Mouse (Mus musculus) forebrain, embryonic 13.5 days (tissue): ENCODE data around the gene Myo3b. TPM values are rescaled to one million over a fixed set of nuclear protein-coding genes. Genes with fewer than 3 reads are reported as not detected.
A peak's percentile ranks its signal among the peaks of the same experiment; 100 is the strongest.

Source experiments
- ATAC-seq: fragments of 200-750 bp; cut with Nextera tagmentation; 2 replicates; pipeline ENCODE4 v1.8.0; 2017
- H3K27ac ChIP-seq: fragments of 300-500 bp; sonication (generic); 2 replicates; pipeline ENCODE4 v1.5.1; 2015; ENCODE audit warnings: inconsistent platforms, mild to moderate bottlenecking, moderate library complexity
- H3K27me3 ChIP-seq: fragments of 300-500 bp; sonication (generic); 2 replicates; pipeline ENCODE4 v1.6.1; 2015; ENCODE audit warnings: mild to moderate bottlenecking, inconsistent platforms
- H3K36me3 ChIP-seq: fragments of 300-500 bp; sonication (generic); 2 replicates; pipeline ENCODE4 v1.6.1; 2015; ENCODE audit warnings: mild to moderate bottlenecking, inconsistent platforms; ENCODE audit not compliant: poor library complexity, severe bottlenecking
- H3K4me1 ChIP-seq: fragments of 300-500 bp; sonication (generic); 2 replicates; pipeline ENCODE4 v1.6.1; 2015; ENCODE audit warnings: inconsistent platforms
- H3K4me2 ChIP-seq: fragments of 300-500 bp; sonication (generic); 2 replicates; pipeline ENCODE4 v1.6.1; 2015; ENCODE audit warnings: inconsistent platforms, mild to moderate bottlenecking, moderate library complexity
- H3K4me3 ChIP-seq: fragments of 300-500 bp; sonication (generic); 2 replicates; pipeline ENCODE4 v1.5.1; 2015; ENCODE audit warnings: mild to moderate bottlenecking, inconsistent platforms
- H3K9ac ChIP-seq: fragments of 300-500 bp; sonication (generic); 2 replicates; pipeline ENCODE4 v1.6.1; 2015; ENCODE audit warnings: mild to moderate bottlenecking, inconsistent platforms
- H3K9me3 ChIP-seq: fragments of 300-500 bp; sonication (generic); replicated peaks from 2 replicates; pipeline ENCODE4 v1.6.1; 2016; ENCODE audit warnings: inconsistent platforms
- WGBS: fragments of 180-500 bp; shearing (Covaris S2); methylation state at CpG from one replicate; pipeline ENCODE4 v1.1.7; 2015; 5-methylcytosine and 5-hydroxymethylcytosine counted together
- polyA plus RNA-seq: library from polyadenylated mRNA; unstranded; fragments of >200 nt; fragmentation: Nextera tagmentation; extraction: Ambion mirVana; gene quantifications from 2 replicates; pipeline ENCODE4 v1.2.1, GENCODE M21; 2015

The Myo3b gene
- polyA plus RNA-seq, 1 experiment from 2014 or later, result 0.25 TPM

GRCm38 (mm10) chr2:70083444-70084020, 44.6 kb downstream of the Myo3b start:
- H3K4me3 ChIP-seq, result no peak overlapping the region
- H3K27me3 ChIP-seq, result no peaks in the 10 kb centered on the region
- H3K36me3 ChIP-seq, result no peaks in the 10 kb centered on the region
- no peak overlapping the region for H3K27ac ChIP-seq
- WGBS, result 83% methylated on average over 17 of the region's 17 CpGs
- H3K9ac ChIP-seq, result no peak overlapping the region
- no peaks in the 10 kb centered on the region for H3K9me3 ChIP-seq
- no peaks in the 10 kb centered on the region for H3K4me1 ChIP-seq
- H3K4me2 ChIP-seq, result no peak overlapping the region
- ATAC-seq, result no peak

DNA sequence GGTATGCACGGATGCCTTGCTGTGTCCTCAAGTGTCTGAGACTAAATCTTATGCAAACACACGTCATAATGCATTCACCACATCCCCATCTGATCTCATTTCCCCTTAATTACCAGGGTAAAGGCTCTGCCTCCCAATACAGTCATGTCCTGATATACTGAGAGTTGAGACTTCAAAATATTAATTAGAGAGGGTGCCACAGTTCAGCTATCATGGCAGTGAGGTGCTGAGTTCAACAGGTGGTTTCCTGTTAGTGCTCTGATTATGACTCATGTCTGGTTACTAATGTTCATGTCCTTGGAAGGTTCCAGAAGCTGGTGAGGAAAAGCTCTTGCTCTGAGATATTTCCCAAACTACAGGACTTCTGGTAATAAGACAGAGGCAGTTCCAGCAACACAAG, 52.3 kb downstream of the Myo3b start:
- H3K27ac ChIP-seq, result no peak overlapping the region
- WGBS, result 64% methylated on average over 2 of the region's 2 CpGs
- H3K9me3 ChIP-seq, result no peaks in the 10 kb centered on the region
- H3K9ac ChIP-seq, result no peak overlapping the region
- no peaks in the 10 kb centered on the region for H3K36me3 ChIP-seq
- no peak overlapping the region for H3K4me3 ChIP-seq
- no peaks in the 10 kb centered on the region for H3K4me1 ChIP-seq
- no peaks in the 10 kb centered on the region for H3K27me3 ChIP-seq
- H3K4me2 ChIP-seq, result no peak overlapping the region
- ATAC-seq, result no peak

DNA sequence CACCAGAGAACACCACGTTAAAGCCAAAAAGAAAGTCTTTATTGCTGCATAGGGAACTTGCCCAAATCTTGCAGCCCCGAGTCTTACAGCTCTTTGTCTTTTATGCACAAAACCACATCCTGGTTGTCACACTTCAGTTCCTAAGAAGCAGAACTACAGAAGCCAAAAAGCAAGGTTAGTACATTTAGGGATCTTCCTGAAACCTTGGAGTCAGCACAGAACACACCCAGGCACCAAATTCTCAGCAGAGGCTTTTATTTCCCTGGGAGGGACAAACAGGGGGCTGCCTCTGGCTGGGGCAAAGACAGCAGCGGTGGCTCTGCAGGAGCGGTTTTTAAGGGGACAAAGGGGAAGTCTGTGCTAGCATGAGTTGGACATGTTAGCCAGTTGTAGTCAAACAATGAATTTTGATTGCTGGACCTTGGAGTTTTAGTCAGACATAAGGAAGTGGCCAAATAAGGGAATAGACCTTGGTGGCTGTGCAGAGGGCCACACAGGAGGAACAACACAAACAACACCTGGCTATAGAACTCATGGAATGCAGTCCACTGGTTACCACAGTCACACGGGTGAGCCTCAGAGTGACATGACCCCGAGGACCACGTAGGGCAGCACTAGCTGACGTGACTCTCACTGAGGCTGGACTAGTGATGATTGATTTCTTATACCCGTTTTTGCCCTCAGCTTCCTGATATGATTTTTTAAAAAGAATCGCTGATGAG, 53.0 kb downstream of the Myo3b start:
- Histone ChIP-seq H3K27me3 (no peaks in the 10 kb centered on the region), H3K9ac (no peak overlapping the region), H3K4me1 (no peaks in the 10 kb centered on the region), H3K4me2 (no peak overlapping the region), H3K27ac (no peak overlapping the region), H3K36me3 (no peaks in the 10 kb centered on the region), H3K4me3 (no peak overlapping the region), H3K9me3 (no peaks in the 10 kb centered on the region)
- WGBS, result 67% methylated on average over 10 of the region's 10 CpGs
- no peak for ATAC-seq

DNA sequence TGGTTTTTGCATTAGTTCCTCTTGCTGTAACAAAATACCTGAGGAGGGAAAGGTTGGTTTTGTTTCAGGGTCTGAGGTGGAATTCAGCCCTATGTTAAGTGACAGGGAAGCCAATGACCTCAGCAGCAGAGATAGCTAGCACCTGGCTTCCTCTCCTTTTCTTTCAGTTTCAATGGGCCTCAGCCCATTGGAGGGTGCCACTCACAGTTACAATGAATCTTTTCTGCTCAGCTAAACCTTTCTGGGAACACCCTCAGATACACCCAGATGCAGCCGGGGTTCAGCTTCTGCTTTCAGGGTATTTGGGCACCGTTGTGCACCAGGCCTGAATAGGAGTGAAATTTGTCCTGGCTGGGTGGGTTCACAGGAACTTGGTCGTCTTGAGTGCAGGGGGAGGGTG, 53.7 kb downstream of the Myo3b start:
- no peak for ATAC-seq
- Histone ChIP-seq H3K4me2 (no peak overlapping the region), H3K27me3 (no peaks in the 10 kb centered on the region), H3K36me3 (no peaks in the 10 kb centered on the region), H3K4me3 (no peak overlapping the region), H3K4me1 (no peaks in the 10 kb centered on the region), H3K9ac (no peak overlapping the region), H3K9me3 (no peaks in the 10 kb centered on the region), H3K27ac (no peak overlapping the region)
- 20% methylated on average over 3 of the region's 3 CpGs for WGBS

GRCm38 (mm10) chr2:70094446-70094845, 55.5 kb downstream of the Myo3b start:
- Histone ChIP-seq H3K9ac (no peak overlapping the region), H3K27ac (no peak overlapping the region), H3K4me2 (no peak overlapping the region), H3K9me3 (no peaks in the 10 kb centered on the region), H3K36me3 (no peaks in the 10 kb centered on the region), H3K4me1 (no peaks in the 10 kb centered on the region), H3K27me3 (no peaks in the 10 kb centered on the region), H3K4me3 (no peak overlapping the region)
- 76% methylated on average over 5 of the region's 5 CpGs for WGBS
- ATAC-seq, result no peak

DNA sequence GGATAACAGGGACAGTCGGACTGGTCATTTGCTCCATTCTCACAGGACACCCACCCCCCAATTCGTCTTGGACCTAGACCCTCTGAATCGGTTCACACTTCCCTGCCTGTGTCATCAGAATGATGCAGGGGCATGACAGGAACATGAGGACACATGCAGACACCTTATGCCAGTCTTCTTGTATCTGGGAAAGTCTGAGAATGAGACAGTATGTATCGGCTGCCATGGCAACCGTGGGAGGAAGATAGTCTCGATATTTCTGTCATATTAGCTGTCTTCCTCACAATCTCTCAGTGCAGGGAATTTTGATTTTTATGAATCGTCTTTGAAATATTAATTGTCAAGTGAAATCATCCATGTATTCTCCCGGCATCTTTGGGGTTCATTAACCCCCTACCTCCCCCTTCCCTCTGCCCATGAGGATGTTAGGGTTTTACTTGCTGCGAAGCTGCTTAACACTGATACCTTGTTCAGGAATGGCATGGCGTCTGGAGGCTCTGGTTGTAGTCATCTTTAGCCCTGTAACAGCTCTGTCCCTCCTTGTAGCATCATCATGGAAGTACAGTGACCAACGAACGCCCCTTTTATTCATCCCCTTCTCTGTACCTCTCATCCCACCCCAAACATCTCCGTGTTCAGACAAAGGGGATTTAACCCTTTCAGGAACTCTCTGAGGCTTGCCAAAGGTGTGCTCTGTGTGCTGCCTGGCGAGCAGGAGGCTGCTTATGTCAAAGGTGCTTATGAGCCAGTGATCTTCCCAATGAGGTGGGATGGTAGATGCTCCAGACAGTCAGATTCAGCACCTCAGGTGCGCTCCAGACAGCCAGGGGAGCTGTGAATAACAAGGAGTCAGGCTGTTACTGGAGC, 58.5 kb downstream of the Myo3b start:
- Histone ChIP-seq H3K4me2 (no peak overlapping the region), H3K36me3 (no peaks in the 10 kb centered on the region), H3K4me1 (no peaks in the 10 kb centered on the region), H3K9me3 (no peaks in the 10 kb centered on the region), H3K4me3 (no peak overlapping the region), H3K9ac (no peak overlapping the region), H3K27ac (no peak overlapping the region), H3K27me3 (no peaks in the 10 kb centered on the region)
- peak; percentile 82 for ATAC-seq
- WGBS, result 69% methylated on average over 15 of the region's 15 CpGs

- no peak for ATAC-seq
- no peaks in the 10 kb centered on the region for H3K36me3 ChIP-seq
- H3K4me2 ChIP-seq, result no peak overlapping the region
- H3K4me3 ChIP-seq, result no peak overlapping the region
- H3K27me3 ChIP-seq, result no peaks in the 10 kb centered on the region
- no peaks in the 10 kb centered on the region for H3K4me1 ChIP-seq
- no peak overlapping the region for H3K27ac ChIP-seq
- 64% methylated on average over 4 of the region's 4 CpGs for WGBS
- H3K9me3 ChIP-seq, result no peaks in the 10 kb centered on the region
- H3K9ac ChIP-seq, result no peak overlapping the region
Observed at GRCm38 (mm10) chr2:70099459-70099858, 60.5 kb downstream of the Myo3b start.

DNA sequence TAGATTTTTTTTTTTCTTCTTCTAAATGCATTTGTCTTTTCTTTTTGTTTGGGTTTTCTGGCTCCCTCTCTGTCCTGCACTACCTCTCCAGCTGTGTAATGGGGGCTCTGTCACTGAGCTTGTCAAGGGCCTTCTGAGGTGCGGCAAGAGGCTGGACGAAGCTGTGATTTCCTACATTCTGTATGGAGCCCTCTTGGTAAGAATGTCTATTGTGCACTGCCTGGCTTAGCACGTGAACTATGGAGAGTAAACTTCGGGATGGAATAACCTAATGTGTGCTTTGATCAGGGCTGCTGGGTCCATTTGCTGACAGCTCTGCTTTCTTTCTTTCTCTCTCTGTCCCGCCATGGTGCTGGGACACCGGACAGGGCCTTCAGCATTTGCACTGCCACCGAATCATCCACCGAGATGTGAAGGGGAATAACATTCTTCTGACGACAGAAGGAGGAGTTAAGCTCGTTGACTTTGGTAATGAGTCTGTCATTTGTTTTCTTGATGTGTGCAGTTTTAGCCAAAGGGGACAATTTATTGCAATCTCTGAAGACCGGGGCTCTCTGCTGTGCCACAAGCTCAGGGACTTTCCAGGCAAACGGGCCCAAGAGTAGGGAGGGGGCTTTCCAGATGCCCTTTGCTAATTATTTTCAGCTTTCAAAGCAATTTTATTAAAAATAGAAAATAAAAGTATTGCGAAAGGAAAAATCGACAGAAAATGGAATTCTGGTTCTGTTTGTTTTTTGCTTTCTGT, 66.5 kb downstream of the Myo3b start:
- Histone ChIP-seq H3K27me3 (no peaks in the 10 kb centered on the region), H3K4me3 (no peak overlapping the region), H3K36me3 (no peaks in the 10 kb centered on the region), H3K9me3 (no peaks in the 10 kb centered on the region), H3K4me2 (no peak overlapping the region), H3K9ac (no peak overlapping the region), H3K4me1 (peaks cover 10% of the 10 kb centered on the region; the same call in 1 of the 2 replicates), H3K27ac (0 out of 2 replicates have a peak overlapping the region, but pooled peaks have one; percentile 25)
- 0 out of 2 replicates have a peak, but pooled peaks have one; percentile 10 for ATAC-seq
- 32% methylated on average over 14 of the region's 14 CpGs for WGBS

DNA sequence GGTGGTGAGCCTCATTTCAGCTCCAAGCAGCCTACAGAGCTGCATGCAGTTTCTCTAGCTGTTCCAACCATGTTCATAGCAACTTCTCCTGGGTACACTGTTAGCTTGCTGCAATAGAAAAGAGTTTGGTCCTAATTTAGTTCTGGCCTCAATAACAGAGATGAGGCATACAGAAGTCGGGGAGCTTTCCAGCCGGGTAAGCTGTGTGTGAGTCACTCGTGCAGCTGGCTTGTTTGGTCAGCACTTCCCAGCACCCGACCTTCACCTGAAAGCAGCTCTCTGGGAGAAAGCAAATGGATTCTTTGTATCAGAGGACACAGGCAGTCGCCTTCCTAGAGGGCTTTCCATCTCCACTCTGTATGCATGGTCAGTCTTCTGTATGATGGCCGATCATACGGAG, 70.1 kb downstream of the Myo3b start:
- no peak overlapping the region for H3K27ac ChIP-seq
- H3K9ac ChIP-seq, result no peak overlapping the region
- H3K4me2 ChIP-seq, result no peak overlapping the region
- H3K9me3 ChIP-seq, result no peaks in the 10 kb centered on the region
- 77% methylated on average over 7 of the region's 7 CpGs for WGBS
- H3K4me1 ChIP-seq, result peaks cover 21% of the 10 kb centered on the region
- H3K36me3 ChIP-seq, result no peaks in the 10 kb centered on the region
- H3K27me3 ChIP-seq, result no peaks in the 10 kb centered on the region
- no peak overlapping the region for H3K4me3 ChIP-seq
- ATAC-seq, result no peak

DNA sequence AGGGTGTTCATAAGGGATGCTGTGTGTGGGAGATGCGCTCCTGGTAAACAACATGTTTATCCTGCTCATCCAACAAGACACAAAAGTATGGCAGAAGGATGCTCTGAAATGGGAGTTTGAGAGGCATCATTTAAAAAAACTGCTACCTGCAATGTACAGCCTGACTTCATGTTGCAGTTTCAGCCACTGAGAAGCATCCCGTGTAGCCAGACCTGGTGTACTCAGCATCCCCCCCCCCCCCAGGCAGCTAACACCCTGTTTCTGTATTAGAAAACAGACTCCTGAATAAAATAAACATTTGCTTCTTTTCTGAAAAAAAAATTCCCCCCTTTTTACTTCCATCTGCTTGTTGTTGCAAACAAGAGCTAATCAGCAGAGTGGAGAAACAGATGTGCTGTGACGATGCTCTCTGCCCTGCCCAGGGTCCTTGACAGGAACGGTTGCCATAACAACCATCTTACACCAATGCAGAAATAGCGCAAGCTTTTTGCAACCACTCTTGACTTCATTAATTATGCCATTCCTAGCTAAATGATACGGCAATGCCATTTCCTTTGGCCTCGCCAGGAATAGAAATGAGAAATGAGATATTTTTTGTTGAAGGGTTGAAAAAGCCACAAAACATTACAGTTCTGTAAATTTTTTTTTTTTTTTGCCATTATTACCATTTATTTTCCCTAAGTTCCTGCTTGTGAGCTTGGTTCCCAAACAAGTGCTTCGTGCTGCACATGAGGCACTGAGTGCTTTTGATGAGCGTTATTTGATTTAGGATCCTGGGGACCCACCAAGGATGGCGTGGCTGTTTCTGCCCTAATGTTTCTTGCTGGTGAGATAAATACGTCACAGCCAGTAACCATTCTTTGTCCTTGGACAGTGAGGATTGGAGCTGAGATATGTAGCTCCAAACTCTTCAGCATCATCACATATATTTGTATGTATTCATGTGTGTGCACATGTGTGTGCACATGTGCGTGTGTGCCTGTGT, 75.2 kb downstream of the Myo3b start:
- H3K4me1 ChIP-seq, result peaks cover 19% of the 10 kb centered on the region
- no peak overlapping the region for H3K9ac ChIP-seq
- H3K27me3 ChIP-seq, result peaks cover 3% of the 10 kb centered on the region; the same call in 1 of the 2 replicates
- H3K36me3 ChIP-seq, result no peaks in the 10 kb centered on the region
- H3K4me3 ChIP-seq, result no peak overlapping the region
- 46% methylated on average over 12 of the region's 12 CpGs for WGBS
- no peaks in the 10 kb centered on the region for H3K9me3 ChIP-seq
- ATAC-seq, result peak; percentile 95
- peak overlapping the region; percentile 19 for H3K4me2 ChIP-seq
- H3K27ac ChIP-seq, result peak overlapping the region; percentile 81
